Mouse (Mus musculus) T-helper 2 cell (primary cell): ENCODE results near the gene Nkd1.

Experiments used
- in situ Hi-C: fragments of 300-600 bp; cut with MboI, MseI; formaldehyde crosslinking; loops from one replicate; pipeline ENCODE4 v1.15.1; 2025; ENCODE audit warnings: high pct_unique_total_duplicates

Nkd1 gene

DNA sequence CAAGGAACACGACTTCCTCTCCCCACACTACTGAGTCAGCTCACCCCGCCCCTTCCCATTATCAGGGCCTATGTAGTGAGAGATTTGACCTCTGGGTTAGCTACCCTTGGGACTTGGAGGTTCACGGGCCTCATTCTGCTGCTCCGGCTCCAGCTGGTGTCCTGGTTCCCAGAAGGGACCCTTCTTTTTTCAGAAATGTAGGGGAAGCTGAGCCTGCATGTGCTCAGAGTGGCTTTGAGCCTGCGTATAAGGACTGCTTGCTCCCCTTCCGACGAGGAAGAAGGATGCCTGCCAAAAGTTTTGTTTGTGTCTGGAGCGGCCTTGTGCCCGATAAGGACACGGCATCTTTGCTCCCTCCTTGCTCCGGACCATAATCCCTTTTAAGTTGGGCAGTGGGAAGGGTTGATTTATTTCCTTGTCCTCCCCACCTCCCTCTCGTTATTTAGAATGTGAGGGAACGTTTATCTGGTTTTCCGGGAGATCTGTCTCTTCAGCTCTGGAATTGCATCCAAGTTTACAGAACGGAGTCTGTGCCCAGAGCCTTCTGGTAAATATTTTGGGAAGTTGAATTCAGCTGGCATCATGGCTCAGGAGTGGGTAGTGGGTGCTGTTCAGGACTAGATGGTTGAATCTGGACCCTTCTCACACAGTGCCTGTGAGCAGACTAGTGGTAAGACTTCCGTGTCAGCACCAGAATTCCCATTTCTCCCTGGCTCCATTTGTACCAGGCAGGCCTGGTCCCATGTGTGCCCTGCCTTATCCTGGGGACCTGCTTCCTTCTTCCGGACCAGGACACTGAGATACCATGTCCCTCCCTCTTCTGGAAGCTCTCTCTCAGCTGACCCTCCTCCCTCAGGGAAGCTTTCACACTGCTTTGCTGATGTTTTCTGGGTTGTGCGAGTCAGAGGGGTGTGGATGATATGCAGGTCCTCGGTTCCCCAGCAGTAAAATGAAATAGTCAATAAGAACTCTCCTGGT lies 17.1 kb downstream of the Nkd1 start:
- in situ Hi-C loops = no loop called here

DNA sequence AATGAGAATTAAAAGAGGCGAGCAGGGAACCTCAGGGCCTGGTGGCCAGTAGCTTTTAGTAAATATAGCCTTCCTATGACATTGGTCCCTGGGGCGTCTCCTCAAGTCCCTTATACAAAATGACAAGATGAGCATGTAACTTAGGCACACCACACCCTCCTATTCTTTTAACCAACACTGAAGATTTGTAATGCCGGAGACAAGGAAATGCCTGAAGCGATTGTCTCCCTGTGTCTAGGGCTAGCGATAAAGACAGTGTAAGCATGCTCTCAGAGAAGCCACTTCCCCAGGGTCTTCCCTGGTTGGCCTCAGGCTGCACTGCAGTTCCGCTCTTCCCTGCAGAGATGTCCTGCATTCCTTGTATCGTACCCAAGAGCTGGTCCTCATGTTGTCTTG lies 17.8 kb downstream of the Nkd1 start:
- in situ Hi-C loops = no loop called here

DNA sequence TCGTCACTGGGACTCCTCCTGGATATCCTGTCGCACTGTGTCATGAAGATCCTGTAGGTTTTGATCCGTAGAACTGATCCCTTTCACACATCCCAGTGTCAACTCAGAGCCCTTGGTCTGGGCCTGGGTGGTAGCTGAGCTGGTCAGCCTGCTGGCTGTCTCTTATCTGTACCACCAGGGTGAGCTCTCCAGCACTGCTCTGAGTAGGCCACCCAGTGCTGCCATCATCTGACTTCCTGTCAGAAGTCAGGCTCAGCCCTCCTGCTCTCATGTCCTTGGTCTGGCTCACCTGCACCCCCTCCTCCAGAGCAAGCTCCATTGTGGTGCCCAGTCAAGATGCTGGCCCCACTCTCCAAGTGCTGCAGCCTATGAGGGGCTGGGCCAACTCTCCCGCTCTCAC lies 18.8 kb downstream of the Nkd1 start:
- in situ Hi-C loops = no loop called here

DNA sequence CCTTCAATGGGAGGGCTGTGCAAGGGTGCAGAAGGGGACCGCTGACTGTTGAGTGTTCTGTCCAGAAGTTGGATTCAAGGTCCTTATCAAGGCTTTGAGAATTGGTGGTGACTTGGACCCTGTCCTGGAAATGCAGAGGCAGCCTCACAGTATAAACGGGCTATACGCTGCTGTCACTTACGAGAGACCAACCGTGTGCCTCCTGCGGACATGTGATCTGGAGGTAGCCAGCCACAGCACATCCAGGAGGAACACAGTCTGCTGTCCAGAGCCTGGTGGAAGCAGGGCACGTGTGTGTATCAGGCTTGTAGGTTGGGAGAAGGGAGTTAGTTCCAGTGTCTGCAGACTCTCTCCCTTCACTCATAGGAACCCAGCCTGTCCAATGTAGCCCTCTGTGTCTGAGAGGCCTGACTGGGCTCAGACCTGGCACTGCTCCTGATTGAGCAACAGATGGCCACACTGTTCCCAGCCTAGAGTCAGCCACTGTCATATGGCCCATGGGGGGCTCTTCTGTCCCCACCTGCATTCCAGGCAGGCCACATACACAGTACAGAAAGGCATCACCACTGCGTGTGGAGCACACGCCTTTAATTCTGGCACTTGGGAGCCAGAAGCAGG lies 21.6 kb downstream of the Nkd1 start:
- in situ Hi-C loops = no loop called here

DNA sequence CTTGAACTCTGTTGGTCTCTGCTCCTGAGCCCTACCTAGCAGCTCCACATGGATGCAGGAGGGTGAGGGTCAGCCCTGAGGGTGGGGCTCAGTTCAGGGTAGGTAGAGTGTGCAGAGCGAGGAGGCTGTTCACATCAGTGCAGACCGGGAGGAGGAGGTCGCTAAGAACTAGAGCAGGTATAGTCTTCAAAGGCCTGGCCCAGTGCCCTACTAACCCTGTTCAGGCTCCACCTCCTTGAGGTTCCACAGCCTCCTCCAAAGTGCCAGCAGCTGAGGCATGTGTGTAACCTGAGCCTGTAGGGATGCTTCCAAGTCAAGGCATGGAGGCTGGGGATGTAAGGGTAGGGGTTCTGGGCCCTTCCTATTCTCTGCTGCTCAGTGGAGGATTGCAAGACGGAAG lies 23.5 kb downstream of the Nkd1 start:
- in situ Hi-C loops = no loop called here

DNA sequence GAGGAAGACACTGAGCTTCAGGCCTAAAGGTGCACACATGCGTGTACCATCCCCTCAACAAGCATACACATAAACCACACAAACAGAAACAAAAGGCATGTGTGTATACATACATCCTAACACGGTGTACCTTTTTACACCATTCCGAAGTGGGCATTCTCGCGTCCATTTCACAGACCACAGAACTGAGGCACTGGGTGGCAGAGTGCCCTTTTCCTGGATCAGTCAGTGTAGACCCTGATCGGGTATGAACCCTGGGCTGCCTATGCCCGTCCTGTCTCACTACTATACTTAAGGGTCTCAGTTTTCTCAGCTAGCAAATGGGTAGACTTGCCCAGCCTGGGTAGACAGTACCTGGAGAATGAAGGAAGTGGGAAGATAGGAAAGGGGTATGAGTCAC lies 24.3 kb downstream of the Nkd1 start:
- in situ Hi-C loops = no loop called here

DNA sequence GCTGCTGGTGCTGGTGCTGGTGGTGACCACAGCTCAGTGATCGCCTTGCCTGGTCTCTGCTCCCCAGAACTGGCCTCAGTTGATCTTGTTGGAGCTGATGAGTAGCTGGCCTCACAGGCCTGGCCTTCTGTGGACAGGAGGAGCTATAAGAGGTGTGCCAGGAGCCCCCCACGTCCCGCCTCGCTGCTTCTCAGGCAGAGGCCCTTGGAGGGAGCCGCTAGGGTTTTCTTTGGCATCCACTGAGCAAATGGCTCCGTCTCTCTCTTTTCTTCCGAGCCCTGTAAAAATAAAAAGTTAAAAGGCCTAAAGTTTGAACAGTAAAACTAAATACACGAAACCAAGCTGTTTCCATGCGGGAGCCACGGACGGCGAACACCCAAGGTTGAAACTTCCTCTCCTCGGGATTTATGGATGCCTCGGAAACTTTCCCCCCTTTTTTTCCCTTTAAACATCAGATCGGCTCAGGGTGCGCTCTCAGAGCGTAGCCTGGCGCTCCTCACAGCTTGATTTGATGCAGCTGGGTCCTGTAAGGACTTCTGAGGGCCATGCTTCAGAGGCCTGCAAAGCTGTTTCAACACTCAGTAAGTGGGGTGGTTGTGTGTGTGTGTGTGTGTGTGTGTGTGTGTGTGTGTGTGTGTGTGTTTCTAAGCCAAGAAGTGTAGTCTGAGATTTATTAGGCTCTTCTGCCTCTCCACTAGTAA lies 25.0 kb downstream of the Nkd1 start:
- in situ Hi-C loops = no loop called here

DNA sequence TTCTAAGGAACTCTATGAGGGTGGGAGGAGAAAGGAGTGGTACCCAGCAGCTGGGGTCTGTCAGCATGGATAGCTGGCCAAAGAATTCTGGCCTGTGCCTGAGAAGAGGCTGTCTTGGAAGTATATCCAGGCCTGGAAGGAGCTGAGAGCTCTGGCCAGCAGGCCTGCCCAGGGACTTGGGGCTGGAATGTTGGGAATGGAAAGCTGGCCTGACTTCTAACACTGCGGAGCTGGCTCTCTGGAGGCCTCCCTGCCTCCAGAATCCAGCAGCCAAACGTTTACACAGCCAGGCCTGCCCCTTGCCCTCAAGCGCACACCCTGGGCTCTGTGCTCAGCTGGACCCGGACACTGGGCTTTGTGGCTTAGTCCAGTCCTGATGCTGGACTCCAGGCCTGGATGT lies 34.5 kb downstream of the Nkd1 start:
- in situ Hi-C loops = no loop called here

DNA sequence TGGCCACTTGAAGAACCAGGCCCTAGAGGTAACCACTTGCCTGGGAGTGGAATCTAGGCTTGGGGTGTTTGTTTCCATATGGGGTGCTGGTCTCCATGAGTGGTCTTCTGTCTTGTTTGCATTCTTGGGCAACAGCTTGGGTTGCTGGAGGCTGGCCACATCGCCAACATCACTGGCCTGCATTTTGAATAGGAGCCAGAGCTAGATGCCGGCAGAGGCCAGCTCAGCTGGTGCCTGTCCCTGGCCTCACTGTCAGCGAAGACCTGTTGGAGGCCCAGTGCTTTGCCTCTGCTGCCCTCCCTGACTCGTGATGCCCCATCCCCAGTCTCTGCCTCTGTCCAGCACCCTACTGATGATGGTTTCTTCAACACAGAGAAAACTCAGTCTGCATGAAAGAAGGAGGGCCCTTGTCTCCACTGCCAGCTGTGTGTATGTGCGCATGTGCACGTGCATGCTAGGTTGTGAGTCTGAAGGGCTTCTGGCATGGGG lies 38.9 kb downstream of the Nkd1 start:
- in situ Hi-C loops = loop anchor here (5.0 kb wide), 1 partner anchor 33 kb away; no protein-coding TSS in a partner anchor

DNA sequence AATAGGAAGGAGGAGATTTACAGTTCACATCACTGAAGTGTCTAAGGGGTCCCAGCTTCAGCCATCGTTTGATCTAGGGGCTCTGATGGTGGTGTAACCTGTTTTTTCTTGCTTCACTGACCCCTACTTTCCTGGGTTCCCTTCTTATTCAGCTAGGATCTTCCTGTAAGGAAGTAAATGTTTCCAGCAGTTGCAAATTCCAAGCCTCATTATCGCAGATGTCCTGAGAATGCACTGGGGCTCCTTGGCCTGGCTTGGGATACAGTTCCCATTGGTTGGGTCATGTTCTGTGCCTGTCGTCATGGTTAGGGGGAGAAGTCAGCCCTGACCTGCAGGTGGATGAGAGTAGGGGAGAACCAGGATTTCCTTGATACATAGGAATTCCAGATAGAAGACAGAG lies 40.2 kb downstream of the Nkd1 start:
- in situ Hi-C loops = loop anchor here (5.0 kb wide), 1 partner anchor 34 kb away; no protein-coding TSS in a partner anchor

DNA sequence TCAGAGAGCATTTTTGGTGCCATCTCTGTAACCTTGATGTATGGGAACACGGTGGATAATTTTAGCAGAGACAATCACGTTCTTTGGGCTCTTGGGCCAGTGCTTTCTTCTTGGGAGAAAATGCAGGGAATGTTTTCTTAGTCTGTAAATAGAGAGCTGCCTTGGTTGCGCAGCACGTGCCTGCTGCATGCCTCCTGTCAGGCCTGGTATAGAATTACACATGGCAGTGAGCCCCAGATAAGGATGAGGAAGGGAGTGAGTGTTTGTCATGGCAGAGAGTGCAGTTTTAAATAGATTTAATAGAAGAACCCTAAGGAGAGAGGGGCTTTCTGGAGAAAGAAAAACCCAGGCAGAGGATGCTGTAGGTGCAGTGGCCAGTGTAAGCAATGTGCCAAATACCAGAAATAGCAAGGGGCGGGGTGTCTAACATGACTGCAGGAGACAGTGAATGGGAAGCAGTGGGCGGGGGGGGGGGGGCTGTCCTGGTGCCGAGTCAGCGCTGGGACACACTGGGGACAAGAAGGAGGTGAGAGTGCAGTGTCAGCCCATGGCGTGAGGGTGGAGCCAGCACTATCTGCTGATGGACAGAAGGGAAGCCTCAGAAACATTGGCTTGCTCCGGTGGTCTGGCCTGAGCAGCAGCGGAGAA lies 43.2 kb downstream of the Nkd1 start:
- in situ Hi-C loops = loop anchor here (5.0 kb wide), 1 partner anchor 37 kb away; no protein-coding TSS in a partner anchor

DNA sequence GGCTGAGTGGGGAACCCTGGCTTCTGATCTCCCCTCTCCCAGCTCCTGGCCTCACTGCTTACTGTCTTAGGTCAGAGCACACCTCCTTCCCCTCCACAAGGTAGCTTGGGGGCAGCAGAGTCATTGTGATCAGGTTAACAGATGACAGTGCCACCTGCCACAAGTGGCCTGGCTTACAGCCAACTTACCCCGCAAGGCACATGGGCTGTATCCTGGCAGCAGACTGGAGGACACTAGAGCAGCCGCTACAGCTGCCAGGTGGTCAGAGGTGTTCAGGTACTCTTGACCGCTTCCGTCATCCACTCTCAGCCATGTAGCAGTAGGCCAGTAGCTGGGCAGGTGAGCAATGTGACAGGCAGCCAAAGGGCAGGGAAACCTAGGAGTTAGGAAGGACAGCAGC lies 45.0 kb downstream of the Nkd1 start:
- in situ Hi-C loops = no loop called here

DNA sequence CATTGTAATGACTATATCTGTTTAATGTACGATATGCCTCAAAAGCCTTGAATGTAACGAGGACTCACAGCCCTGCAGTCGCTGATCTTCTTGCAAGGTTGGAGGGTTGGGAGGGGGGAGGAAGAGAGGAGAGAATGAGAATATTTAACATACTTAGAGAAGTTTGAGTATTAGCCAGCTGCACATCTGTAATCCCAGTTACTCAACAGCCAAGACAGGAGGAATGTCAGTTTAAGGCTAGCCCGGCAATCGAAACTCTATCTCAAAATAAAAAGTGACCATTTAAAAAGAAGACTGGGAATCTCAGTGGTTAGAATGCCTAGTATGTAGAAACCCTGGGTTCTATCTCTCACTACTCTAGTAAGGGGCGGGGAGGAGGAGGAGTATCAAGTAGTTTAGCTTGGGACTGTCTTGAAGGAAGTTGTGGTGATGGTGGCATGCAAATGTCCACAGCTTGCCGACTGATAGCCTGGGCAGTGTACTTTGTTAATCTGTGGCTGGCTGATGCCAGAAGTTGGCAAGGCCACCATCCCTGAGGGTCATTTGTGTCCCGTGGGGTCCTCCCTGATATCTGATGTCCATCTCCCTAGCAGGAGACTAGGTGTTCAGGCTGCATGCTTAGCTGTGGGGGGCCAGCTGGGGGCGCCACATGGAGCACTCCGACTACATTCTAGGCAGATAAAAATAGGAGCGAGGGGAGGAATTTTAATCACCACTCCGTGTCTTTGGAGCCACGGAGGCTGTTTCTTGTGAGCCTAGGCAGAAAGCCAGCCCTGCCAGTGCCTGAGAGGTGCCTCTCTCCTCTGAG lies 46.4 kb downstream of the Nkd1 start:
- in situ Hi-C loops = no loop called here

DNA sequence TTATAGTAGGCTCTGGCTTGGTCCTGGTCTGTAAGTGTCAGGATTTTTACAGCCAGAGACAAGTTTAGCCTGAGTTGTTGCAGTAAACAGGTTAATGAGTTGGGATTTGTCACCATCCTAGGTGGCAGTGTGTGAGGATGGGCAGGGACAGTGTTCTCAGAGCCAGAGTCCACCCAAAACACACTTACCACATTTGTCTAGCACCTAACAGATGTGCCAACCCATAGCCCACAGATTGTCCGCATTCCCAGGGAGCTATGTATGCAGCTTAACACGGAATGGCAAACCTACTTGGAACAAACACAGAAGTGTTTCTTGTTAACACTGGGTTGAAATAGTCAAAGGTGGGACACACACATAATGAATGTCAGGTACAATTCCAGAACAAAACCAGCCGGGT lies 47.1 kb downstream of the Nkd1 start:
- in situ Hi-C loops = no loop called here

DNA sequence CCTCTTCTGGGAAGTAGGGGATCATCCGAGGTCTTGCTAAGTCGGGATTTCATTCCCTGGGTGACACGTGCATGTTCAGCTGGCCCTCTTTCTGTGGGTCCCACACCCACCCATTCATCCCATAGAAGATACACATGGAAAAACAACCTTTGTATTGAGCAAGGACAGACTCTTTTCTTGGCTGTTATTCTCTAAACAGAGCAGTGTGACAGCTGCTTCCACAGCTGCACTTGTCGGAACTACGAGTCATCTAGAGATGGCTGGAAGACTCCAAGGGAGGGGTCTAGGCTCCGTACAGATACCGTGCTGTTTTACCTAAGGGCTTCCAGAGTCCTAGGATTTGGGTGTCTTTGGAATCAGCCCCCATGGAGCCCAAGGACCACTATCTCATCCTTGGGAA lies 48.2 kb downstream of the Nkd1 start:
- in situ Hi-C loops = no loop called here

DNA sequence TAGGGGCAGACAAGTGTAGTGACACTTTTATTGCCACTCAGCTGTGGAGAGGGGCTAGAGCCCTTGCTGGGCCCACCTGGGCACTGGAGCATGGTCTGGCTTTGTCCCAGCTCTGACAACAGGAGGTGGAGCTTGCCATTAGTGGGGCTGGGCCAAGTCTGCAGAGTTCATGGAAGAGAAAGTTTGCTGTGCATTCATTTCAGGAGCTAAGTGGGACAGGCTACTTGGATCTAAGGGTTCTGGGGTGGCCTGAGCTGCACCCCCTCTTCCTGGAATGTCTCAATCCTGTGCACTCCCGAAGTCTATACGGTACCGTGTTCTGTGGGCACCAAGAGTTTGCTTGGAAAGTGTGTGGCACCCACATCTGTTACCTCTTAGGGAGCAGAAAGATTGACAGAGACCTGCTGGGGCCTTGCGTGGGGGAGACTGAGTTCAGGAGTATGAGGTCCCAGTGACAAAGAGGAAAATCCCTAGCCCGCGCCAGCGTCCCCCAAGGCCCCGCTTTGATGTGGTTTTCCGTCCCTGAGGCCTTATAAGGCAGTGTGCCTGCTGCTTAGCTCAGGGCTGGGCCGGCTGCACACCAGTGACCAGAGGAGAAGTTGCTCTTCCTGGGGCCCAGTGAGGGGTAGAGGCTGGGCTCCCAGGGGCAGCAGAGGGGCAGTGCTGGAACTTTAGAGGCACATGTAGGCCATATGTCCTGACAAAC lies 49.3 kb downstream of the Nkd1 start:
- in situ Hi-C loops = no loop called here

DNA sequence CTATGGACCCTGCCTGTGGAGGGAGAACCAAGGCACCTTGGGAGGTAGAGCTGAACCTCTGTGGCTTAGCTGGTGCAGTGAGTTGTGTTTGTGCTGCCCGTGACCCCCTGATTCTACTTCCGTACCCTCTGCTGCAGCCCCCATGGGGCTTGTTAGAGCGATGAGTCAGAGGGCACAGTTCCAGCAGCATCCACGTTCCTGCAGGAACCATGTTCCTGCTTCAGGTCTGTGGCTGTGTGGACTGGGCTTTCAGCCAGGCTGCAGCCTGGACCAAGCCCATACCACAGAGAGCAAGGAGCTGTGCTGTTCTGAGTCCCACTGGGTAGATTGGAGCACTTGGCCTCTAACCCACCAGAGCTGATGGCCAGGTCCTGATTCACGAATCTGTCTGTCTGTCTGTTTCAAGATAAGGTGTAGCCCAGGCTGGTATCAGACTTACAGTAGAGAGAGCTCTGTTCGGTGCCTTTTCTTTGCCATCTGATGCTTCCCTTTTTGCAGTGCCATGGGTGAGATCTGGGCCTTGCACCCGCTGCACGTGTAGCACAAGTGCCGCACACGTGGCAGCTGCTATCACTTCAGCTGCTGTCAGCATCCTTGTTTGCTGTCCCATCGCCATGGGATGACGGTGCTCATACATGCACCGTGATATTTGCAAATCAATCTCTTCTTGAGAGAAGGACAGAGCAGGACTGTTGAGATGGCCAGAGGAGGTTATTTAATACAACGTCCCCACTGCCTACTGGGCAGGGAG lies 50.5 kb downstream of the Nkd1 start:
- in situ Hi-C loops = no loop called here

DNA sequence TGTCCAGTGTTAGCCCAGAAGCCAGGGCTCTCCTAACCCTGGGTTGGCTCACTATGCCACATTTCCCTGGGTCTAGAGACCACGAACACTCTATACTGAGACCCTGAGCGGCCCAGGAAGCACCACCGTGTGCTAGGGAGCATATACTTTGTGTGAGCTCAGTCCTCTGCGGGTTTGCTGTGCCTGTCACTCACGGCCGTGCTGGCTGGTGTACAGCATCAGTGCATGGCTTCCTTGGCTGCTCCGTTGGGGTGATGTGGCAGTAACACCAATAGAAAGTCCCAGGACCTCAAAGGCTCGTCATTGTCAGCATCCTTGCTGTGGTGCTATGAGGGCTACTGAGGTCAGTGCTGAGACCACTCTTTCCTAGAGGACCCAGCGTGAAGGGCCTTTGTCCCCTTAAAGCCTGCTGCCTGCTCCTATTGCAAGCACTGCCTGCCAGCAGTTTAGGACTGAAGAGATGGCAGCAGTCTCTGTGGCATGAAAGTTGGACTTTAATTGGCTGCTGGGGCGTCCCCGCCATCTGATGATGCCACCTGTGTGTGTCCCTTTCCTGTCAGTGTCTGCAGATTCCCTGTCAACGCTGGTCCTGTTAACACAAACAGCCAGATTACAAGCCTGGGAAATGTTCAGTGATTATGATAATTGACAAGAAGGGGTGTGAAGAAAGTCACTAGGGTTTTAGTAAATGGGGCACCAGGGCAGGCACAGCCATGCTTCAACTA lies 51.2 kb downstream of the Nkd1 start:
- in situ Hi-C loops = no loop called here
